ENCODE assay signal across 29 mouse cellular contexts in genomic region chrX:142670121-142670520, GRCm38 (mm10). TPM values are rescaled to one million over a fixed set of nuclear protein-coding genes. Genes with fewer than 3 reads are reported as not detected.
DNase-seq lines count a peak whose midpoint lies in the region; ATAC-seq and TF ChIP-seq lines count a peak whose summit lies in the region.
"Had no signal": no experiment of that assay in that cellular context is flagged by ENCODE, and none has a peak within 500 bp of the region (broad histone marks: within the 10 kb centered on the region; RNA-seq: fewer than 3 reads in every experiment).

No protein-coding gene starts in this region.

- peak overlapping the region; percentile 25; the same call in 1 of the 2 replicates for H3K27ac ChIP-seq in forebrain, embryonic 10.5 days
- H3K27ac ChIP-seq in forebrain, postnatal 0 days (ENCODE audit: low read depth, low read length), result no peak overlapping the region
- peak overlapping the region; percentile 68; the same call in 1 of the 2 replicates for H3K27ac ChIP-seq in embryonic facial prominence, embryonic 15.5 days (replicated peaks)
- H3K27ac ChIP-seq in limb, embryonic 12.5 days, result peak overlapping the region; percentile 87
- no peak overlapping the region for H3K27ac ChIP-seq in hindbrain, embryonic 12.5 days
- H3K27ac ChIP-seq in left cerebral cortex, adult 2 months, result no peak overlapping the region
- H3K27ac ChIP-seq: heart, embryonic 10.5 days; heart, embryonic 15.5 days; hindbrain, postnatal 0 days; kidney, postnatal 0 days; liver, embryonic 15.5 days; neural tube, embryonic 12.5 days; stomach, postnatal 0 days had no signal

- H3K4me3 ChIP-seq in forebrain, embryonic 10.5 days, result no peak overlapping the region
- no peak overlapping the region for H3K4me3 ChIP-seq in forebrain, postnatal 0 days (ENCODE audit: low read depth, low read length)
- no peak overlapping the region for H3K4me3 ChIP-seq in embryonic facial prominence, embryonic 15.5 days (replicated peaks)
- no peak overlapping the region for H3K4me3 ChIP-seq in limb, embryonic 12.5 days (replicated peaks)
- H3K4me3 ChIP-seq in hindbrain, embryonic 12.5 days, result no peak overlapping the region
- H3K4me3 ChIP-seq in left cerebral cortex, adult 2 months, result no peak overlapping the region
- H3K4me3 ChIP-seq: heart, embryonic 10.5 days; heart, embryonic 15.5 days; liver, embryonic 15.5 days; myocyte; neural tube, embryonic 12.5 days had no signal

- no peak overlapping the region for H3K4me2 ChIP-seq in forebrain, postnatal 0 days (ENCODE audit: low read depth)
- peak overlapping the region; percentile 12; the same call in 1 of the 2 replicates for H3K4me2 ChIP-seq in embryonic facial prominence, embryonic 15.5 days (replicated peaks)
- H3K4me2 ChIP-seq in limb, embryonic 12.5 days, result peak overlapping the region; percentile 27
- H3K4me2 ChIP-seq in hindbrain, embryonic 12.5 days (replicated peaks), result no peak overlapping the region
- H3K4me2 ChIP-seq: heart, embryonic 15.5 days; liver, embryonic 15.5 days; lung, embryonic 14.5 days; midbrain, embryonic 11.5 days; neural tube, embryonic 12.5 days had no signal

- 71% methylated on average over 3 of the region's 3 CpGs for WGBS in forebrain, embryonic 10.5 days
- 76% methylated on average over 3 of the region's 3 CpGs for whole genome bisulfite sequencing in forebrain, postnatal 0 days
- WGBS in embryonic facial prominence, embryonic 15.5 days, result 26% methylated on average over 3 of the region's 3 CpGs
- WGBS in limb, embryonic 12.5 days, result 25% methylated on average over 3 of the region's 3 CpGs
- 60% methylated on average over 3 of the region's 3 CpGs for WGBS in hindbrain, embryonic 12.5 days

- no peaks in the 10 kb centered on the region for H3K4me1 ChIP-seq in forebrain, embryonic 10.5 days
- no peaks in the 10 kb centered on the region for H3K4me1 ChIP-seq in forebrain, postnatal 0 days (ENCODE audit: insufficient read depth)
- H3K4me1 ChIP-seq in embryonic facial prominence, embryonic 15.5 days, result no peaks in the 10 kb centered on the region; the same call in 1 of the 2 replicates
- peaks cover 3% of the 10 kb centered on the region; the same call in 1 of the 2 replicates for H3K4me1 ChIP-seq in limb, embryonic 12.5 days (replicated peaks)
- H3K4me1 ChIP-seq in hindbrain, embryonic 12.5 days, result no peaks in the 10 kb centered on the region
- H3K4me1 ChIP-seq: heart, embryonic 10.5 days; heart, embryonic 15.5 days; liver, embryonic 15.5 days; neural tube, embryonic 12.5 days had no signal

- TF ChIP-seq CTCF in forebrain, postnatal 0 days (IDR thresholded peaks at IDR 0.05; ENCODE audit: low read depth), result no peak
- TF ChIP-seq CTCF in left cerebral cortex, adult 2 months (IDR thresholded peaks at IDR 0.05), result no peak

- H3K36me3 ChIP-seq in forebrain, embryonic 10.5 days (replicated peaks), result no peaks in the 10 kb centered on the region
- no peaks in the 10 kb centered on the region for H3K36me3 ChIP-seq in forebrain, postnatal 0 days (ENCODE audit: insufficient read depth)
- no peaks in the 10 kb centered on the region for H3K36me3 ChIP-seq in embryonic facial prominence, embryonic 15.5 days
- H3K36me3 ChIP-seq in limb, embryonic 12.5 days, result no peaks in the 10 kb centered on the region
- no peaks in the 10 kb centered on the region for H3K36me3 ChIP-seq in hindbrain, embryonic 12.5 days
- H3K36me3 ChIP-seq: heart, embryonic 10.5 days; heart, embryonic 15.5 days; liver, embryonic 15.5 days; neural tube, embryonic 12.5 days had no signal

- ATAC-seq in forebrain, postnatal 0 days, result no peak
- ATAC-seq in embryonic facial prominence, embryonic 15.5 days (ENCODE audit: insufficient number of reproducible peaks, low FRiP score, low TSS enrichment, low read depth), result no peak
- no peak for ATAC-seq in limb, embryonic 12.5 days (ENCODE audit: insufficient number of reproducible peaks, insufficient read depth, low FRiP score, low TSS enrichment, low read depth)
- ATAC-seq in hindbrain, embryonic 12.5 days (ENCODE audit: low FRiP score), result no peak
- ATAC-seq: forebrain, embryonic 16.5 days; hindbrain, postnatal 0 days; intestine, embryonic 16.5 days had no signal

- DNase-seq in forebrain, embryonic 10.5 days (ENCODE audit: extremely low spot score, low spot score), result no peak
- no peak for DNase-seq in forebrain, postnatal 0 days
- DNase-seq in spleen, postnatal 36 days (ENCODE audit: low spot score in 2 of 2), result no peak
- no peak for DNase-seq in left cerebral cortex, adult 2 months (ENCODE audit: extremely low spot score in 1 of 2, low spot score in 2 of 2)
- DNase-seq: adrenal gland, postnatal 36 days; cerebellum, adult 18-20 months; cerebellum, postnatal 10 days; gastrocnemius, postnatal 14 days; kidney, adult 8-10 months; layer of hippocampus, postnatal 36 days; lung, embryonic 14.5 days; right cerebral cortex, adult 18-20 months; spleen, adult 18-20 months; thymus, adult 18-20 months; thymus, postnatal 36 days had no signal

- intact Hi-C loops in left cerebral cortex, adult 2 months (cut with DNase I), result no loop called here

- H3K27me3 ChIP-seq in forebrain, embryonic 10.5 days (ENCODE audit: poor library complexity, severe bottlenecking), result peaks cover 83% of the 10 kb centered on the region
- no peaks in the 10 kb centered on the region for H3K27me3 ChIP-seq in forebrain, postnatal 0 days (ENCODE audit: insufficient read depth, low read length)
- peaks cover 3% of the 10 kb centered on the region; the same call in 1 of the 2 replicates for H3K27me3 ChIP-seq in embryonic facial prominence, embryonic 15.5 days
- H3K27me3 ChIP-seq in limb, embryonic 12.5 days, result peaks cover 31% of the 10 kb centered on the region
- H3K27me3 ChIP-seq in hindbrain, embryonic 12.5 days, result peaks cover 8% of the 10 kb centered on the region; the same call in 1 of the 2 replicates
- H3K27me3 ChIP-seq: heart, embryonic 15.5 days; liver, embryonic 15.5 days; neural tube, embryonic 12.5 days had no signal

- H3K9me3 ChIP-seq in forebrain, embryonic 10.5 days, result no peaks in the 10 kb centered on the region
- H3K9me3 ChIP-seq in forebrain, postnatal 0 days (ENCODE audit: low read length), result no peaks in the 10 kb centered on the region
- H3K9me3 ChIP-seq in embryonic facial prominence, embryonic 15.5 days (replicated peaks), result no peaks in the 10 kb centered on the region
- H3K9me3 ChIP-seq in limb, embryonic 12.5 days, result no peaks in the 10 kb centered on the region
- H3K9me3 ChIP-seq in hindbrain, embryonic 12.5 days (replicated peaks), result no peaks in the 10 kb centered on the region
- H3K9me3 ChIP-seq: heart, embryonic 10.5 days; heart, embryonic 15.5 days; liver, embryonic 15.5 days; neural tube, embryonic 12.5 days had no signal

- H3K9ac ChIP-seq in forebrain, postnatal 0 days, result no peak overlapping the region
- H3K9ac ChIP-seq in embryonic facial prominence, embryonic 15.5 days, result no peak overlapping the region
- no peak overlapping the region for H3K9ac ChIP-seq in limb, embryonic 12.5 days (replicated peaks)
- no peak overlapping the region for H3K9ac ChIP-seq in hindbrain, embryonic 12.5 days
- H3K9ac ChIP-seq: heart, embryonic 15.5 days; liver, embryonic 15.5 days; lung, embryonic 14.5 days; neural tube, embryonic 12.5 days had no signal

RNA-seq across cellular contexts. Expression of gene Tmem164, which starts 11.1 kb away (rescaled TPM):
- polyA plus RNA-seq in forebrain, embryonic 10.5 days (2016; fragmentation: Nextera tagmentation; extraction: Ambion mirVana), result 67.4 and 70.8 TPM in 2 replicates
- total RNA-seq in forebrain, postnatal 0 days (2014; rRNA removed), result 33.9 and 35.3 TPM in 2 replicates
- 14.9 and 17.2 TPM in 2 replicates for polyA plus RNA-seq in forebrain, postnatal 0 days (2015; fragmentation: Nextera tagmentation; extraction: Ambion mirVana)
- 47.3 and 48.1 TPM in 2 replicates for polyA plus RNA-seq in embryonic facial prominence, embryonic 15.5 days (2015; fragmentation: Nextera tagmentation; extraction: Ambion mirVana)
- 70.4 and 70.5 TPM in 2 replicates for polyA plus RNA-seq in limb, embryonic 12.5 days (2016; fragmentation: Nextera tagmentation; extraction: Ambion mirVana)
- 54.6 and 54.8 TPM in 2 replicates for polyA plus RNA-seq in hindbrain, embryonic 12.5 days (2016; fragmentation: Nextera tagmentation; extraction: Ambion mirVana)
- total RNA-seq in left cerebral cortex, adult 2 months (2021), result 10 to 100 TPM; 27.5 to 28.4 TPM

Comparison
In these comparisons a context has a peak if more than half of its experiments do, and no peak if none do; other contexts are left out.
1. H3K27ac ChIP-seq: peak in forebrain, embryonic 10.5 days (single experiment), embryonic facial prominence, embryonic 15.5 days (single experiment) and limb, embryonic 12.5 days (single experiment); none in forebrain, postnatal 0 days (single experiment), hindbrain, embryonic 12.5 days (single experiment) and left cerebral cortex, adult 2 months (single experiment).
2. H3K4me2 ChIP-seq: peak in embryonic facial prominence, embryonic 15.5 days (single experiment) and limb, embryonic 12.5 days (single experiment); none in forebrain, postnatal 0 days (single experiment) and hindbrain, embryonic 12.5 days (single experiment).